ENCODE assay signal across 22 mouse cellular contexts in the genomic region with DNA sequence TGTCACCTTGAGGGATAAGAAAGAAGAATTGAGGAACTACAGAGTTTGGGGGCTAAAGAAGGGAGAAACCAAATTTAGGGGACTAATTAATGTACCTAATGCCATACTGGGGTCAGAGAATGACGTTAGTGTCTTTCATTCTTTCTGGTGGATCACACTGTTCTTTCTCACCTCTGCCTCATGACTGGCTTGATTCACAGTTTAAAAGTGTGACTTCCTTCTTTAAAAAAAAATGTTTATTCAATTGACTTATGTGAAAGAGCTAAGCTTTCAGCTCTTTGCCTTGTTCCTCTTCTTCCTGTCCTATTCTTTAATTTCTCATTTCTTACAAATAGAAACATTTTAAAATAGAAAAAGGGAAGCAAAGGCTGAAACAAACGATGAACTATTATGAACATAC. TPM values are rescaled to one million over a fixed set of nuclear protein-coding genes. Genes with fewer than 3 reads are reported as not detected.
DNase-seq lines count a peak whose midpoint lies in the region; ATAC-seq and TF ChIP-seq lines count a peak whose summit lies in the region.
"Had no signal": no experiment of that assay in that cellular context is flagged by ENCODE, and none has a peak within 500 bp of the region (broad histone marks: within the 10 kb centered on the region; RNA-seq: fewer than 3 reads in every experiment).

No protein-coding gene starts in this region.

- no peak for TF ChIP-seq CTCF in spleen, adult 2 months (IDR thresholded peaks at IDR 0.05; ENCODE audit: extremely low read depth, insufficient read depth, insufficient read length, insufficient replicate concordance)
- TF ChIP-seq CTCF in liver, postnatal 0 days (IDR thresholded peaks at IDR 0.05; ENCODE audit: low read depth), result no peak

- 10% methylated on average over 2 of the region's 2 CpGs for WGBS in spleen, adult 2 months
- WGBS in liver, embryonic 12.5 days (ENCODE audit: insufficient replicate concordance), result 36% methylated on average over 2 of the region's 2 CpGs
- 52% methylated on average over 2 of the region's 2 CpGs for WGBS in liver, postnatal 0 days (ENCODE audit: insufficient replicate concordance)

- TF ChIP-seq EP300 in liver, postnatal 0 days (IDR thresholded peaks at IDR 0.05; ENCODE audit: low read depth), result no peak

- H3K4me2 ChIP-seq in liver, embryonic 12.5 days, result no peak overlapping the region
- H3K4me2 ChIP-seq in liver, postnatal 0 days (ENCODE audit: low read depth, low read length), result no peak overlapping the region
- H3K4me2 ChIP-seq: embryonic facial prominence, embryonic 12.5 days; forebrain, embryonic 13.5 days; forebrain, embryonic 15.5 days had no signal

- H3K9me3 ChIP-seq in liver, embryonic 12.5 days (replicated peaks), result no peaks in the 10 kb centered on the region
- no peaks in the 10 kb centered on the region for H3K9me3 ChIP-seq in liver, postnatal 0 days (ENCODE audit: low read length)
- H3K9me3 ChIP-seq: embryonic facial prominence, embryonic 10.5 days; embryonic facial prominence, embryonic 12.5 days; forebrain, embryonic 13.5 days; forebrain, embryonic 15.5 days had no signal

- no peak overlapping the region for H3K9ac ChIP-seq in liver, embryonic 12.5 days
- no peak overlapping the region for H3K9ac ChIP-seq in liver, postnatal 0 days (replicated peaks)
- H3K9ac ChIP-seq: embryonic facial prominence, embryonic 12.5 days; forebrain, embryonic 13.5 days; forebrain, embryonic 15.5 days had no signal

- DNase-seq in spleen, adult 2 months (ENCODE audit: low read depth in 1 of 2, low spot score in 2 of 2), result no peak
- no peak for DNase-seq in spleen, postnatal 4 days (ENCODE audit: low spot score in 2 of 2)
- no peak for DNase-seq in thymus, postnatal 10 days (ENCODE audit: low spot score in 2 of 2)
- no peak for DNase-seq in liver, postnatal 0 days
- DNase-seq: adrenal gland, adult 2 months; adrenal gland, postnatal 10 days; adrenal gland, postnatal 25 days; cerebellum, adult 11 months; cerebellum, adult 18-20 months; cerebellum, adult 8-10 months; cerebellum, adult 9-11 months; cerebellum, postnatal 14 days; cerebellum, postnatal 36 days had no signal

- no peak for TF ChIP-seq POLR2A in spleen, adult 2 months (IDR thresholded peaks at IDR 0.05; ENCODE audit: low read depth, low read length)

- H3K36me3 ChIP-seq in spleen, adult 2 months (ENCODE audit: control insufficient read depth, insufficient read depth, low read length), result no peaks in the 10 kb centered on the region
- H3K36me3 ChIP-seq in liver, embryonic 12.5 days, result no peaks in the 10 kb centered on the region
- H3K36me3 ChIP-seq in liver, postnatal 0 days (replicated peaks; ENCODE audit: insufficient read depth, low read length), result no peaks in the 10 kb centered on the region
- H3K36me3 ChIP-seq: embryonic facial prominence, embryonic 10.5 days; embryonic facial prominence, embryonic 12.5 days; forebrain, embryonic 15.5 days had no signal

- H3K27ac ChIP-seq in spleen, adult 2 months (ENCODE audit: insufficient read depth, low read length), result peak overlapping the region; percentile 9; the same call in 1 of the 2 replicates
- H3K27ac ChIP-seq in liver, embryonic 12.5 days, result no peak overlapping the region
- no peak overlapping the region for H3K27ac ChIP-seq in liver, postnatal 0 days (ENCODE audit: low read depth)
- H3K27ac ChIP-seq: embryonic facial prominence, embryonic 10.5 days; embryonic facial prominence, embryonic 12.5 days; forebrain, embryonic 13.5 days; forebrain, embryonic 15.5 days had no signal

- ATAC-seq in megakaryocyte, adult 5-6 weeks (ENCODE audit: poor library complexity, severe bottlenecking), result peak; percentile 77
- ATAC-seq in monocyte, adult 5-6 weeks (replicated peaks; ENCODE audit: insufficient number of reproducible peaks, low FRiP score, low TSS enrichment, poor library complexity, severe bottlenecking), result peak; percentile 69
- ATAC-seq in liver, embryonic 12.5 days, result no peak
- ATAC-seq in liver, postnatal 0 days, result no peak
- ATAC-seq: forebrain, embryonic 13.5 days; forebrain, embryonic 15.5 days had no signal

- no peak overlapping the region for H3K4me3 ChIP-seq in spleen, adult 2 months (ENCODE audit: extremely low read depth, insufficient read depth, insufficient read length)
- no peak overlapping the region for H3K4me3 ChIP-seq in liver, embryonic 12.5 days
- H3K4me3 ChIP-seq in liver, postnatal 0 days (ENCODE audit: low read depth, low read length), result no peak overlapping the region
- H3K4me3 ChIP-seq: embryonic facial prominence, embryonic 10.5 days; embryonic facial prominence, embryonic 12.5 days; forebrain, embryonic 13.5 days; forebrain, embryonic 15.5 days had no signal

- H3K27me3 ChIP-seq in spleen, adult 2 months (ENCODE audit: control insufficient read depth, insufficient read depth, low read length), result no peaks in the 10 kb centered on the region
- H3K27me3 ChIP-seq in liver, embryonic 12.5 days (replicated peaks), result no peaks in the 10 kb centered on the region
- H3K27me3 ChIP-seq in liver, postnatal 0 days (ENCODE audit: insufficient read depth, low read length), result no peaks in the 10 kb centered on the region
- H3K27me3 ChIP-seq: embryonic facial prominence, embryonic 12.5 days; forebrain, embryonic 13.5 days; forebrain, embryonic 15.5 days had no signal

- no peaks in the 10 kb centered on the region; the same call in 1 of the 2 replicates for H3K4me1 ChIP-seq in spleen, adult 2 months (ENCODE audit: control insufficient read depth, insufficient read depth, insufficient read length)
- H3K4me1 ChIP-seq in liver, embryonic 12.5 days, result no peaks in the 10 kb centered on the region
- no peaks in the 10 kb centered on the region for H3K4me1 ChIP-seq in liver, postnatal 0 days (ENCODE audit: insufficient read depth)
- H3K4me1 ChIP-seq: embryonic facial prominence, embryonic 10.5 days; embryonic facial prominence, embryonic 12.5 days; forebrain, embryonic 13.5 days; forebrain, embryonic 15.5 days had no signal

RNA-seq across cellular contexts. Expression of gene Fam184a, which starts 20.6 kb away (rescaled TPM):
- polyA plus RNA-seq in spleen, adult 2 months (2012; rRNA removed), result 0.11 and 0.18 TPM in 2 replicates
- total RNA-seq in megakaryocyte, adult 5-6 weeks (2015), result 0.48 TPM in 1 of 2 replicates, not detected in the other
- total RNA-seq in megakaryocyte, adult 5-6 weeks (2017), result 0.40 TPM in 1 of 2 replicates, not detected in the other
- 3.4 to 14.7 TPM (median 7.1 TPM) in 3 replicates for total RNA-seq in monocyte, adult 5-6 weeks (2017)
- polyA plus RNA-seq in liver, embryonic 12.5 days (2016; fragmentation: Nextera tagmentation; extraction: Ambion mirVana), result 0.67 and 0.82 TPM in 2 replicates
- 0.05 and 0.06 TPM in 2 replicates for polyA plus RNA-seq in liver, postnatal 0 days (2015; fragmentation: Nextera tagmentation; extraction: Ambion mirVana)
- total RNA-seq: MEL had no signal
- polyA plus RNA-seq: C2C12 had no signal

Comparison
In these comparisons a context has a peak if more than half of its experiments do, and no peak if none do; other contexts are left out.
1. ATAC-seq: peak in megakaryocyte, adult 5-6 weeks (single experiment) and monocyte, adult 5-6 weeks (single experiment); none in liver, embryonic 12.5 days (single experiment) and liver, postnatal 0 days (single experiment).